Mouse (Mus musculus) hindbrain, postnatal 0 days (tissue): Measurements from ENCODE around the gene Rnf214. TPM values are rescaled to one million over a fixed set of nuclear protein-coding genes. Genes with fewer than 3 reads are reported as not detected.

Experiments
- ATAC-seq: fragments of 200-750 bp; cut with Nextera tagmentation; 2 replicates; pipeline ENCODE4 v1.8.0; 2017; ENCODE audit warnings: mild to moderate bottlenecking, moderate TSS enrichment, moderate library complexity
- DNase-seq: peaks from one replicate; pipeline ENCODE4 v3.0.0-alpha.2; 2015; ENCODE audit warnings: low spot score
- H3K27ac ChIP-seq: fragments of 300-500 bp; sonication (generic); 2 replicates; pipeline ENCODE4 v1.5.1; 2014; ENCODE audit warnings: mild to moderate bottlenecking
- H3K27me3 ChIP-seq: fragments of 300-500 bp; sonication (generic); 2 replicates; pipeline ENCODE4 v1.6.1; 2014; ENCODE audit warnings: low read length, mixed read lengths; ENCODE audit not compliant: insufficient read depth
- H3K36me3 ChIP-seq: fragments of 300-500 bp; sonication (generic); 2 replicates; pipeline ENCODE4 v1.6.1; 2014; ENCODE audit warnings: low read length, mixed read lengths; ENCODE audit not compliant: insufficient read depth
- H3K4me1 ChIP-seq: fragments of 300-500 bp; sonication (generic); 2 replicates; pipeline ENCODE4 v1.6.1; 2014; ENCODE audit warnings: antibody characterized with exemption, low read length, mixed read lengths; ENCODE audit not compliant: insufficient read depth
- H3K4me2 ChIP-seq: fragments of 300-500 bp; sonication (generic); 2 replicates; pipeline ENCODE4 v1.6.1; 2014; ENCODE audit warnings: low read depth, mild to moderate bottlenecking, low read length, moderate library complexity, mixed read lengths
- H3K4me3 ChIP-seq: fragments of 300-500 bp; sonication (generic); 2 replicates; pipeline ENCODE4 v1.5.1; 2014; ENCODE audit warnings: low read length
- H3K9ac ChIP-seq: fragments of 300-500 bp; sonication (generic); replicated peaks from 2 replicates; pipeline ENCODE4 v1.6.1; 2014; ENCODE audit warnings: mild to moderate bottlenecking, low read length, moderate library complexity, mixed read lengths
- H3K9me3 ChIP-seq: fragments of 300-500 bp; sonication (generic); 2 replicates; pipeline ENCODE4 v1.6.1; 2016; ENCODE audit warnings: low read length, mixed read lengths
- CTCF ChIP-seq: IDR thresholded peaks from 2 replicates; pipeline ENCODE4 v1.5.1; 2016; ENCODE audit warnings: antibody characterized with exemption, control low read depth, low read depth
- WGBS: fragments of 180-500 bp; shearing (Covaris S2); extraction: QIAGEN DNeasy Blood & Tissue Kit; methylation state at CpG from one replicate; pipeline ENCODE4 v1.1.7; 2014; 5-methylcytosine and 5-hydroxymethylcytosine counted together
- polyA plus RNA-seq: library from polyadenylated mRNA; unstranded; fragments of >200 nt; fragmentation: Nextera tagmentation; extraction: Ambion mirVana; gene quantifications from 2 replicates; pipeline ENCODE4 v1.2.1, GENCODE M21; 2015
- total RNA-seq: library from RNA; depleted of rRNA; stranded (reverse); fragments of >200 nt; gene quantifications from 2 replicates; pipeline ENCODE4 v1.2.3, GENCODE M21; 2014; rRNA removed

Gene Rnf214
- total RNA-seq, result 51.9 and 55.4 TPM in 2 replicates
- 70.3 and 77.7 TPM in 2 replicates for polyA plus RNA-seq

DNA sequence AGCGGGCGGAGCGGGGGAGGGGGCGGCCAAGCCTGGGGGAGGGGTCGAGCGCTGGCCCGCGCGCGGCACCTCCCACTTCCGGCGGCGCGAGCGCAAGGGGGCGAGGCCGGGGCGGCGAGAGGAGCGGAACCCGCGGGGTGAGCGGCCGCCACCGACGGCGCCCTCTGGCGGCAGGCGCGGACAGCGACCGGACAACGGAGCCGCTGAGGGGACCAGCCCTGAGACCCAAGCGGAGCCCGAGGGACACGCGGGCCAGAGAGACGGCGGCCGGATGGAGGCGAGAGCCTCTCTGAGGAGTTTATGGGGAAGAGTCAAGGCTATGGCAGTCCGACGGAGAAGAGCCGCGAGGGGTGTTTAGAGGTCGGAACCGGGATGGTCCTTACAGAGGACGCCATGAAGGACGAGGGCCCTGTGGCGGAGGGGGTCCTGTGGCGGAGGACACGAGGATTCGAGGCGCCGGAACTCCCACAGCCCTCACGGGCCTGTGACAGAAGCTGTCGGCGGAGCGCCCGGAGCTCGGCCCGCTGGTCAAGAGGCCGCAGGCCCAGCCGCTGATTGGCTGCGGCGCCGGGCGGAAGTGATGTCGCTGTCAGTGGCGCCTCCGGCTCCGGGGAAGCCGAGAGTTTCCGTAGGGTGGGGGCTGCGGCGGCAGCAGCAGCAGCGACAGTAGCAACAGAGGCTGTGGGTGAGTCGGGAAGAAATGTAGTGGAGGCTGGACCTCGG lies at the start of gene Rnf214, which contains the start of gene Pcsk7:
Gene Rnf214, minus strand, starts transcription at position 557 of the 723 bp plus-strand sequence.
Gene Pcsk7, plus strand, starts transcription at position 143 of the 723 bp plus-strand sequence.
- peak within 1 kb of the TSS; percentile 95 for H3K27ac ChIP-seq
- DNase-seq, result peak; percentile 95
- peak; percentile 58 for TF ChIP-seq CTCF
- ATAC-seq, result peak; percentile 94
- H3K27me3 ChIP-seq, result no peaks in the 10 kb centered on the region
- peaks cover 28% of the 10 kb centered on the region for H3K36me3 ChIP-seq
- peak within 1 kb of the TSS; percentile 88 for H3K4me3 ChIP-seq
- no peaks in the 10 kb centered on the region for H3K9me3 ChIP-seq
- peak within 1 kb of the TSS; percentile 90 for H3K9ac ChIP-seq
- peak within 1 kb of the TSS; percentile 88 for H3K4me2 ChIP-seq
- under 1% methylated on average over 70 of the region's 80 CpGs for WGBS
- peaks cover 20% of the 10 kb centered on the region; the same call in 1 of the 2 replicates for H3K4me1 ChIP-seq

DNA sequence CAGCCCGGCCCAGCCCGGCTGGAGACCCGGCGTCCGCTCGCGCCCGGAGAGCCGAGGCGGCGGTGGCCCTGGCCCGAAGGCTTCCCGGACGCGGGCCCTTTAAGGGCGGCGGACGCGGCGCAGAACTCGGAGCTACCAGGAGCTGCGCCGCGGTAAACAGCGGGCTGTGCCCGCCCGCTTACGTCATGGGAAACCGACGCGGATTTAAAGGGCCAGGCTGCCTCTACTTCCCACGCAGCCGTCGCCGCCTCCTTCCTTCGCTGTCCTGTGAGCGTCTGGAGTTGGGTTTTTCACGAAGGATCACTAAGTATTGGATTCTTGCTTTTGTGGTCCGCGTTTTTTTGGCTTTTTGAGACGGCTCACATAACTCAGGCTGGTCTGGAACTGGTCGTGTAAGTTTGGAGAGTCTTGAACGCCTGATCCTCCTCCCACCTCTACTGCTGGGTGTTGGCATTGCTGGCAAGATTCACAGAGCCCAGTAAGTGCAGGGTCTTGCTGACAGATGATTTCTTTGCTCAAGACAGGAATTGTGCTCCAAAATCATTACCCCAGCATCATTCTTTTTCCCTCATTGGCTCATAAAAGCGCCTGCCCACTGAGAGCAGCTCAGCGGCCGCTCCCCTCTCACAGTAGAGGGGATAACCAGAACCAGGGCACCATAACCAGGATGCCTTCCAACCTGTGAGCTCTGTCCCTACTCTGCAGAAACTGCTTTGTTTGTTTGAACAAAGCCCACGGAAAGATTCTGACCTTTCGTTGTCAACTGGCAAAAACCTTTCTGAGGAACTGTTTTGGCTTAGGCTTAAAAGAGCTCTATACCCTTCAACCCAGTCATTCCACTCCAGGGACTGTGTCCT lies 48.6 kb upstream of the Rnf214 start, which contains the start of gene Sidt2:
Gene Sidt2, minus strand, starts transcription at position 152 of the 857 bp plus-strand sequence.
- under 1% methylated on average over 47 of the region's 48 CpGs for WGBS

DNA sequence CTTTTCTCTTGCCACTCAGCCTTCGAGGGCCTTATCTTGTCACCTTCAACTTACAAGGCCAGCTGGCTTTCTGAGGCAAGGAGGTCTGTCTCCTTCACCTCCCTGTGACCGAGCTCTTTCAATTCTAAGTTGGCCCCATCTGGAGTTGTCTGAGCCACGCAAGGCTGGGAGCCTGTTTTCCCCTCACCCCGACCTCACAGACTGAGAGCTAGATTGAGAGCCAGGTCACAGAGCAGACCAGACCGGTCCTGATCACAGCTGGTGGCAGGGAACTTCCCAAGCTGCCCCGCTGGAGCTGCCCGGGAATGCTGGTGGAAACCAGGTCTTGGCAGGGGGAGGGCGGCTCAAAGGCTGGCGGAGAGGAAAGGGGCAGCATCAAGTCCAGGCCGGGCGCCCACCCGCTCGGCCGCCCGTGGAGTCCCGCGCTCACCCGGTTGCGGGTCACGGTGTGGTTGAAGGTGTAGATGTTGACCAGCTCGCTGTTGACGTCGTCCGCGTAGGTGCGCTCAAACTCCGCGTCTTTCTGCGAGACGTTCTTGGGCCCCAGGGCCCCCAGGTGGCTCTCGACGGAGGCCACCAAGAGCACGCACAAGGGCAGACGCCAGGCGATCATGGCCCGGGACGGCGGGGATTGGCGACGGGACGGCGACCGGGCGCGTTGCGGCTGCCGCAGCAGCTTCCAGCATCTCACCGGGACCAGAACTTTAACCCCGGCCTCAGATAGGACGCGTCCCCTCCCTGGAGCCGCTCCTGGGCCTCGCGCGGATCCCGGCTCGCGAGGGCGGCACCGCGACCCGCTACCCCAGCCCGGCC lies 47.8 kb upstream of the Rnf214 start:
- peak overlapping the region; percentile 95 for H3K27ac ChIP-seq
- DNase-seq, result peak; percentile 60
- H3K4me1 ChIP-seq, result peaks cover 8% of the 10 kb centered on the region; the same call in 1 of the 2 replicates
- no peaks in the 10 kb centered on the region for H3K9me3 ChIP-seq
- no peaks in the 10 kb centered on the region for H3K27me3 ChIP-seq
- peak overlapping the region; percentile 95 for H3K9ac ChIP-seq
- peak; percentile 76 for ATAC-seq
- TF ChIP-seq CTCF, result no peak
- peak overlapping the region; percentile 91 for H3K4me3 ChIP-seq
- H3K4me2 ChIP-seq, result peak overlapping the region; percentile 89
- under 1% methylated on average over 54 of the region's 63 CpGs for WGBS
- peaks cover 17% of the 10 kb centered on the region; the same call in 1 of the 2 replicates for H3K36me3 ChIP-seq

More for the DNA sequence above, 48.6 kb upstream of the Rnf214 start, which contains the start of gene Sidt2:
- Histone ChIP-seq H3K27ac (peak within 1 kb of the TSS; percentile 95), H3K4me3 (peak within 1 kb of the TSS; percentile 91), H3K9ac (peak within 1 kb of the TSS; percentile 95), H3K27me3 (no peaks in the 10 kb centered on the region), H3K9me3 (no peaks in the 10 kb centered on the region), H3K4me1 (peaks cover 8% of the 10 kb centered on the region; the same call in 1 of the 2 replicates), H3K4me2 (peak within 1 kb of the TSS; percentile 89), H3K36me3 (peaks cover 9% of the 10 kb centered on the region; the same call in 1 of the 2 replicates)
- TF ChIP-seq CTCF, result peak; percentile 23; the same call in 1 of the 2 replicates
- peak; percentile 96 for DNase-seq
- ATAC-seq, result peak; percentile 96

DNA sequence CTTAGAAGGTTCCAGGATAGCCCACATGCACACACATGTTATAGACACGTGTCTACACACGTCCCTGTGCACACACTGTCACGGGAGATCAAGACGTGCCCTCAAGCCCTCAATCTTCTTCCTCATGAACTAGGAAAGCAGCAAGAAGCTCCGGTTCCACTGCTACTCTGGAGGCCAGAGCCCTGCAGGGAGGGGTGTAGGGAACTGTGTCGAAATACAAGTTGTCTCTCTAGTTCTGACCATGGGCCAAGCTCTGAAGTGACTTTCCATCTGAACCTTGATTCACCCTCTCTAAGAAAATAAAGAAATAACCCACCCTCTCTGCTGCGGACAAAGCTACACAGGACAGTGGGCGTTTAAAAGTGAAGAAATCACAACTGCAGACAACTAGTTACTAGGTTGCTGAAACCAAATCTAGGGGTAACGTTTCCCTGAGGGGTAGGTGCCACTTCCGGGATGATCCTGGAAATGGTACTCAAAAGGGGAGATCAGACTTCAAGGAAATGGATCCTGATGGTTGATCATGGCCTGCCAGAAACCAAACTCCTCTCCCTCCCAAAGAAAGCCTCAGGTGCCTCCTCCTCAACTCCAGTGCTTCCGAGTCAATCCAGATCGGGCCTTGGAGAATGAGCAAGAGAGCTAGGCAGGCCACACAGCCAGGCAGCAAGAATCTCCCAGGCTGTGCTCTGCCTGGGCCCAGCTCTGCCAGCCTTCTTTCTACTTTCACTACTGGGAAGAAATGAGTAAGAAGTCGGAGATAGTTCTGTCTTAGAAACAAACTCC lies 47.0 kb upstream of the Rnf214 start:
- no peak for ATAC-seq
- H3K36me3 ChIP-seq, result peaks cover 25% of the 10 kb centered on the region; the same call in 1 of the 2 replicates
- no peak for DNase-seq
- no peaks in the 10 kb centered on the region for H3K27me3 ChIP-seq
- peaks cover 8% of the 10 kb centered on the region; the same call in 1 of the 2 replicates for H3K4me1 ChIP-seq
- WGBS, result 55% methylated on average over 13 of the region's 13 CpGs
- H3K27ac ChIP-seq, result peak overlapping the region; percentile 95
- TF ChIP-seq CTCF, result no peak
- peak overlapping the region; percentile 89 for H3K4me2 ChIP-seq
- H3K9me3 ChIP-seq, result no peaks in the 10 kb centered on the region
- peak overlapping the region; percentile 95 for H3K9ac ChIP-seq
- H3K4me3 ChIP-seq, result peak overlapping the region; percentile 91

DNA sequence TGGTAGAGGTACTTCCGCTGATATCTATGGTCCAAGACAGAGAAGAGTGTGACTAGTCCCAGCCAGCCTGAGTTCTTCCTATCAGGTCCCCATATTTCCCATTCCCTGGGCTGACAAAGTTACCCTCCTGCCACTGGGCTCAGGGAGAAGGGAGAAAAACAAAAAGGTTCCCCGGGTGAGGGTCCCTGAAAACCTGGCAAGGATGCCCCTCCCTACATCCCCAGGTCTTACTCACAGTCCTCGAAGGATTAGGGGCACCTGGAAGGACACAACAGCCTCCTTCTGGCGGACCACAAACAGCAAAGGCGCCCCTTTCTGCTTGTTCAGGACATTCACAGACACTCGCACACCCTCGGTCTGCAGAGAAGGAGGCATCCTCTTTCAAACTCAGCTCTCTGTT lies 46.2 kb upstream of the Rnf214 start:
- ATAC-seq, result no peak
- no peak for DNase-seq
- 80% methylated on average over 7 of the region's 7 CpGs for WGBS

More for the DNA sequence above, 46.2 kb upstream of the Rnf214 start:
- no peak overlapping the region for H3K27ac ChIP-seq
- no peak overlapping the region for H3K4me3 ChIP-seq
- H3K4me2 ChIP-seq, result peak overlapping the region; percentile 89; the same call in 1 of the 2 replicates
- no peaks in the 10 kb centered on the region for H3K27me3 ChIP-seq
- TF ChIP-seq CTCF, result no peak
- H3K4me1 ChIP-seq, result peaks cover 8% of the 10 kb centered on the region; the same call in 1 of the 2 replicates
- H3K9me3 ChIP-seq, result no peaks in the 10 kb centered on the region
- H3K9ac ChIP-seq, result no peak overlapping the region
- H3K36me3 ChIP-seq, result peaks cover 33% of the 10 kb centered on the region
